Mouse (Mus musculus) left cerebral cortex, adult 6 months (tissue): ENCODE results near the gene Gm7361. TPM values are rescaled to one million over a fixed set of nuclear protein-coding genes. Genes with fewer than 3 reads are reported as not detected.

Experiments
- long read RNA-seq, 2 experiments: library from polyadenylated mRNA; unstranded; transcript quantifications; one replicate each; pipeline ENCODE4 v2.0.0; 2019 to 2020
- polyA plus RNA-seq: library from polyadenylated mRNA; unstranded; fragments of <200 nt; fragmentation: Nextera tagmentation; gene quantifications from 2 replicates; pipeline ENCODE4 v1.2.3, GENCODE M21; 2021

The Gm7361 gene
- polyA plus RNA-seq = not detected in 2 replicates
- long read RNA-seq, experiment 1 = 0 reads
- long read RNA-seq, experiment 2 = 0 reads

DNA sequence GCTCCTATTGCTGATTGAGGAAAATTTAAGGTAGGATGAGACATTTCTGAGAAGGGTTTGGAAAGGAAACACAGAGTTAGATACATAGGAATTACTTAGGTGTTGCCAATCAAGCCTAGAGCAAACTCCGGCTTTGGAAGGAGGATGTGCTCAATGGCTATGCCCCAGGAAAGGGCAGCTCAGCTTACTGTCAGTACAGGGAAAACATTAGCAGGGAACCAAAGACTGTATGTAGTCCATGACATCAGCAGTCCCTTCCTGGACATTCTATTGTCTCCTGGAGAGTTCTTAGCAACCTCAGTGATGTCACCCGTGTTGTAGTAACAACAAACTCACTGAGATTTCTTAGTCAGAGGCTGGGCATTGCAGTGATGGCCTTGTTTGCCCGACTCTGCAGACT is at the start of gene Gm7361:
Gm7361 (plus strand) TSS at position 301 of the 400 bp plus-strand sequence.

Other genes with a start within 250 kb of the Gm7361 start
- 0.10 TPM in 1 of 2 replicates, not detected in the other for gene Gm5862, start 234.8 kb upstream of the Gm7361 start, polyA plus RNA-seq
- 0.06 and 0.18 TPM in 2 replicates for gene Speer4a, start 218.1 kb upstream of the Gm7361 start, polyA plus RNA-seq
- gene Gm7347, start 199.1 kb upstream of the Gm7361 start, polyA plus RNA-seq = not detected in 2 replicates
- not detected in 2 replicates for gene Gm10471, start 168.4 kb upstream of the Gm7361 start, polyA plus RNA-seq
- 0.06 TPM in 1 of 2 replicates, not detected in the other for gene 5031410I06Rik, start 152.3 kb upstream of the Gm7361 start, polyA plus RNA-seq
- not detected in 2 replicates for gene Gm10220, start 136.3 kb upstream of the Gm7361 start, polyA plus RNA-seq